Mouse (Mus musculus): ENCODE measurements around the gene Ndufs3.

GRCm38 (mm10) chr2:90846955-90847680 lies 57.5 kb downstream of the Ndufs3 start, which contains the start of gene Mtch2:
- TF ChIP-seq HCFC1 (IDR thresholded peaks at IDR 0.05; ENCODE audit: low read depth, low read length) (peak; percentile 72), CTCF (conservative IDR thresholded peaks at IDR 0.05 in 1 of 2, IDR thresholded peaks at IDR 0.05 in 1 of 2; ENCODE audit: low read depth in 2 of 2, low read length in 2 of 2) (no peak), MXI1 (IDR thresholded peaks at IDR 0.05; ENCODE audit: low read depth, low read length) (peak; percentile 86), JUND (conservative IDR thresholded peaks at IDR 0.05; ENCODE audit: low read depth, low read length) (no peak), EP300 (IDR thresholded peaks at IDR 0.05; ENCODE audit: low read length) (no peak), POLR2A (IDR thresholded peaks at IDR 0.05; ENCODE audit: low read depth, low read length) (peak; percentile 96), MAX (IDR thresholded peaks at IDR 0.05; ENCODE audit: low read length) (peak; percentile 51; the same call in 1 of the 2 replicates), USF2 (conservative IDR thresholded peaks at IDR 0.05; ENCODE audit: low read depth, low read length) (peak; percentile 82), IRF4 (IDR thresholded peaks at IDR 0.05; ENCODE audit: low read depth, low read length) (peak; percentile 12; the same call in 1 of the 2 replicates)
